Mouse (Mus musculus) limb, embryonic 14.5 days (tissue): Measurements from ENCODE around the gene Ttc30a1. TPM values are rescaled to one million over a fixed set of nuclear protein-coding genes. Genes with fewer than 3 reads are reported as not detected.
"Not testable (repeated sequence)": the region's sequence is repeated elsewhere in the genome, so short reads cannot be mapped to it uniquely, and the experiment has no call there.

ENCODE experiments used
- ATAC-seq: fragments of 200-750 bp; cut with Nextera tagmentation; 2 replicates; pipeline ENCODE4 v1.8.0; 2017; ENCODE audit warnings: low read depth, moderate number of reproducible peaks, moderate TSS enrichment; ENCODE audit not compliant: low FRiP score
- DNase-seq: peaks from one replicate; pipeline ENCODE4 v3.0.0-alpha.2; 2015; ENCODE audit warnings: low spot score
- H3K27ac ChIP-seq: fragments of 300-500 bp; sonication (generic); replicated peaks from 2 replicates; pipeline ENCODE4 v1.5.1; 2014; ENCODE audit warnings: low read depth, mild to moderate bottlenecking, low read length, moderate library complexity, mixed read lengths
- H3K27me3 ChIP-seq: fragments of 300-500 bp; sonication (generic); 2 replicates; pipeline ENCODE4 v1.6.1; 2014; ENCODE audit warnings: low read length, mixed read lengths; ENCODE audit not compliant: control insufficient read depth, insufficient read depth
- H3K36me3 ChIP-seq: fragments of 300-500 bp; sonication (generic); 2 replicates; pipeline ENCODE4 v1.6.1; 2014; ENCODE audit warnings: mild to moderate bottlenecking, low read length, moderate library complexity, mixed read lengths; ENCODE audit not compliant: control insufficient read depth, insufficient read depth
- H3K4me1 ChIP-seq: fragments of 300-500 bp; sonication (generic); 2 replicates; pipeline ENCODE4 v1.6.1; 2014; ENCODE audit warnings: antibody characterized with exemption, low read length, mixed read lengths; ENCODE audit not compliant: control insufficient read depth, insufficient read depth
- H3K4me2 ChIP-seq: fragments of 300-500 bp; sonication (generic); replicated peaks from 2 replicates; pipeline ENCODE4 v1.6.1; 2014; ENCODE audit warnings: low read depth, mild to moderate bottlenecking, low read length, moderate library complexity; ENCODE audit not compliant: severe bottlenecking
- H3K4me3 ChIP-seq: fragments of 300-500 bp; sonication (generic); replicated peaks from 2 replicates; pipeline ENCODE4 v1.5.1; 2014; ENCODE audit warnings: low read length
- H3K9ac ChIP-seq: fragments of 300-500 bp; sonication (generic); 2 replicates; pipeline ENCODE4 v1.6.1; 2014; ENCODE audit warnings: mild to moderate bottlenecking, low read depth, low read length, moderate library complexity; ENCODE audit not compliant: severe bottlenecking
- H3K9me3 ChIP-seq: fragments of 300-500 bp; sonication (generic); 2 replicates; pipeline ENCODE4 v1.6.1; 2016; ENCODE audit warnings: low read length; ENCODE audit not compliant: control insufficient read depth
- POLR2A ChIP-seq: fragments of 200-500 bp; IDR thresholded peaks from 2 replicates; pipeline ENCODE4 v1.8.0; 2012; ENCODE audit warnings: inconsistent platforms, mild to moderate bottlenecking, moderate library complexity, borderline replicate concordance; ENCODE audit not compliant: insufficient read depth, insufficient read length; ENCODE audit errors: extremely low read depth
- WGBS: fragments of 180-500 bp; shearing (Covaris S2); extraction: QIAGEN DNeasy Blood & Tissue Kit; methylation state at CpG from one replicate; pipeline ENCODE4 v1.1.7; 2014; 5-methylcytosine and 5-hydroxymethylcytosine counted together
- polyA plus RNA-seq, 2 experiments: library from polyadenylated mRNA; depleted of rRNA in 1 of 2; stranded (reverse) in 1 of 2; unstranded in 1 of 2; fragments of >200 nt; fragmentation: Nextera tagmentation in 1 of 2; extraction: Ambion mirVana in 1 of 2; gene quantifications; 2 replicates each; pipeline versions ENCODE4 v1.2.1 to v1.2.3; 2012 to 2014

The Ttc30a1 gene
- polyA plus RNA-seq, 2 experiments: 5.9 to 6.9 TPM

DNA sequence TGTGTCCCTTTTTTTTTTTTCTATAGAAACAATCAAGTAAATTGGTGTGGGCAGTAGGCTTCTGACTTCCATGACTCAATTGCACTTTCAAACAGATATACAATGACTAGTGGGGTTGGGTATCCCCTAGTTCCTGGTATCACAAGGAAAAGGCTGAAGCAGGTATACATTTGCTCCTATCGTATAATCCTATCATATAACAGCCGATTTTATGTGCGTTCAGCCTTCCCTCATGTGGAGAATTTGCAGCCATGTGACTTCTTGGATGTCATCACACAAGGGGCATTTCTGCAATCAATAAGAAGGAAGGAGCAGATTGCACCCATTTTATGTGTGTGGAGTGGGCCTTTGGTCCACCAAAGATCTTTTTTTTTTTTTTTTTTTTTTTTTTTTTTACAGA, 1.3 kb upstream of the Ttc30a1 start:
- no peak for DNase-seq
- Histone ChIP-seq H3K27ac (no peak overlapping the region), H3K27me3 (no peaks in the 10 kb centered on the region), H3K9me3 (no peaks in the 10 kb centered on the region), H3K4me2 (no peak overlapping the region), H3K4me3 (no peak overlapping the region), H3K9ac (no peak overlapping the region), H3K4me1 (peaks cover 11% of the 10 kb centered on the region), H3K36me3 (no peaks in the 10 kb centered on the region)
- 95% methylated on average over 3 of the region's 3 CpGs for WGBS
- no peak for ATAC-seq
- no peak for TF ChIP-seq POLR2A

DNA sequence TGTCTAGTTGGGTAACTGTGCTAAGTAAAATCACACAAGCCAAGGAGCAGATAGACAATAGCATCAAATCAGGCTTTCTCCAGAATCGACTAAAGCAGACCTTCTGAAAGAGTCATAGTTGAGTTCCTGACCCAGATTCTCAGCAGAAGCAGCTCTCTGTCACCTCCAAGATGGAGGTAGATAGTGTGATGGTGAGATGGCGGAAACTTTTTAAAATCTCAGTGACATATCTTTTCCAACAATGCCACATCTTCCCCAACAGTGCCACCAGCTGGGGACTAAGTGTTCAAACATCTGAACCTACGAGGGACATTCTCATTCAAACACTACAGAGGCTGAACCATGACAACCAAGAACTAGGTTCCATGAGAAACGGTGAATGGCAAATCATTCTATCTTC, 859 bp upstream of the Ttc30a1 start:
- Histone ChIP-seq H3K36me3 (no peaks in the 10 kb centered on the region), H3K27me3 (no peaks in the 10 kb centered on the region), H3K4me1 (peaks cover 6% of the 10 kb centered on the region), H3K4me2 (no peak overlapping the region), H3K9ac (no peak overlapping the region), H3K9me3 (no peaks in the 10 kb centered on the region), H3K27ac (no peak overlapping the region), H3K4me3 (no peak overlapping the region)
- 97% methylated on average over 4 of the region's 4 CpGs for WGBS
- DNase-seq (no peak), ATAC-seq (no peak)
- no peak for TF ChIP-seq POLR2A

DNA sequence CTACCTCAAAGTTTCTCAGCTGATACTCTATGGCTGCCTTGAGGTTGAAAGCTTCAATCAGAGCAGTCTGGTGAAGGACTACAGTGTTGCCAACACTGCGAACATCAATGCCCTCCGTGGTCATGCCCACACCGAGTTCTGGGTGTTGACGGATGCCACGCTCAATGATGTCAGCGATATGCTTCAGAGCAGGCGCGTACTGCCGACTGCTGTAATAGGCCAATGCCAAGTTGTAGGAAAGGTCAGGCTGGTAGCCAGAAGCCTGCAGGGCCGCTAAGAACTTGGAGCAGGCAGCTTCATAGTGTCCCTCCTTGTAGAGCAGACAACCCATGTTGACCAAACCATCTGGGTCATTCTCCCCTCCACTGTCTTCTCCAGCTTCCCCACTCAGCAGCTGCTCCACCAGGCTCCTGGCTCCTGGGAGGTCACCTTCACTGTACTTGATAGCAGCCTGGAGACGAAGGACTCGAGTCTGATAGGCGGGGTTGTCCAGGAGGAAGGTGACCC, 781 bp downstream of the Ttc30a1 start:
- H3K27ac ChIP-seq, ATAC-seq, H3K4me1 ChIP-seq, H3K9me3 ChIP-seq, H3K27me3 ChIP-seq, H3K36me3 ChIP-seq, DNase-seq: not testable (repeated sequence)
- Histone ChIP-seq H3K9ac (peak overlapping the region; percentile 47; the same call in 1 of the 2 replicates), H3K4me2 (peak overlapping the region; percentile 61), H3K4me3 (peak overlapping the region; percentile 52)
- WGBS: 97% methylated on average over 13 of the region's 13 CpGs

DNA sequence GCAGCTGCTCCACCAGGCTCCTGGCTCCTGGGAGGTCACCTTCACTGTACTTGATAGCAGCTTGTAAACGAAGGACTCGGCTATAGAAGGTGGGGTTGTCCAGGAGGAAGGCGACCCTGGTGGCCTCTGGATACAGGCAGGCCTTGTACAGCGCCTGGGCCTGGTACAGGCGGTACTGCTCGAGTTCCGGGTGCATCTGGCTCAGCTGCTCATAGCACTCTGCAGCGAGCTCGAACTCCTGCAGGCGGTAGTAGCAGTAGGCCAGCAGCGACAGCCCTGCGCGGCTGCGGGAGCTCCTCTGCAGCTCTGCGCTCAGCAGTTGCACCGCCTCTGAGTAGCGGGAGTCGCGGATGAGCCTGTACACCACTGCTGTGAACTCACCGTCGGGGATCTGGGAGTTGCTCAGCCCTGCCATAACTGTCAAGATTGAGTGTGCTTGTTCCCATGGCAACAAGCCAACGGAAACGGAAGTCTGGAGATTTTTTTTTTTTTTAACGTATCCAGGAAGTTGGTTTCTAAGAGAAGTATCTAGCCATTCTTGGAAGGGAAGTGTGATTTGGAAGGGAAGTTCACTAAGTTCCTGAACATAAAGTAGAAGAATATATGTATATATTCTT, 3.9 kb downstream of the Ttc30a1 start, which contains the start of gene Ttc30a2:
Gene Ttc30a2, minus strand, starts transcription at position 419 of the 617 bp plus-strand sequence.
- H3K9me3 ChIP-seq, H3K4me3 ChIP-seq, H3K9ac ChIP-seq, ATAC-seq, H3K4me1 ChIP-seq, H3K36me3 ChIP-seq, H3K4me2 ChIP-seq, H3K27me3 ChIP-seq, H3K27ac ChIP-seq: not testable (repeated sequence)
- peak; percentile 18 for DNase-seq
- WGBS: 32% methylated on average over 17 of the region's 24 CpGs

DNA sequence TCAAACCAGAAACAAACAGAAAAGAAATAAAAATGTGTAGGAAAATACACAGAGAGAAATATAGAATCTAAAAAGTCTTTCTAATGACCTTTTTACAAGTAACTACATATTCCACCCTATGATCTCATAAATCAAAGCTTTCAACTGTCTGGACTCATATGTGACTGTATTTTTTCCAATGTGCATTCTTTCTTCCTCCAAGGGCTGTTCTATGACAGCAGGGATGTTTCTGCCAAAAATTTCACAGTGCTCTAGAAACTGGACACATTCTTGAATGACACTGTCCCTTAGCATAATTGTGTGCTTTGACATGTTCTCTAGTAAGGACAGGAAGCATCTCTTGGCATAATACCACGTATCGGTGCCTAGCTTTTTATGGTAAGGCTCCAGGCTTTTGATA, 5.7 kb downstream of the Ttc30a1 start:
- WGBS: 80% methylated on average over 2 of the region's 2 CpGs
- not testable (repeated sequence) for DNase-seq, H3K9ac ChIP-seq, H3K9me3 ChIP-seq, H3K4me3 ChIP-seq, ATAC-seq, H3K27me3 ChIP-seq, H3K4me1 ChIP-seq, H3K36me3 ChIP-seq, H3K27ac ChIP-seq, H3K4me2 ChIP-seq

DNA sequence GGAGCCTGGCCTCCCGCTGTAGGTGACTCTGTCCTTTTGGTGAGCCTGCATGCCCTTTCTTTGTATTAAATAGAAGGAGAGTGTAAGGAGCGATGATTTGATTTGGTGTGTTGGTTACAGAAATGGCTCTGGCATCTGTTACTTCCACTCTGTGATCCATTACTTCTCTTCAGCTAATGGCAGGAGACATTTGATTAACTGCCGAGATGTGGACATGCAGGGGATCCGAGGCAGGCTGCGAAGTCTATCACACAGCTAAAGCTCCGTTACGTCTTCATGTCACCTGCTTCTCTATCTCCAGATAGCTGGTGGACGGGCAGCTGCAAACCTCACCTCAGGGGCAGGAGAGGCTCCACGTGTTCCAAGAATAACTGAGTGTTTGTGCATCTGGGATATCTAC, 7.6 kb downstream of the Ttc30a1 start:
- H3K27me3 ChIP-seq: no peaks in the 10 kb centered on the region
- H3K9me3 ChIP-seq: no peaks in the 10 kb centered on the region
- no peak for TF ChIP-seq POLR2A
- H3K27ac ChIP-seq: no peak overlapping the region
- H3K36me3 ChIP-seq: no peaks in the 10 kb centered on the region
- no peak overlapping the region for H3K4me2 ChIP-seq
- DNase-seq: no peak
- ATAC-seq: no peak
- WGBS: 61% methylated on average over 9 of the region's 9 CpGs
- H3K9ac ChIP-seq: no peak overlapping the region
- peaks cover 3% of the 10 kb centered on the region; the same call in 1 of the 2 replicates for H3K4me1 ChIP-seq
- no peak overlapping the region for H3K4me3 ChIP-seq
